Mouse (Mus musculus) testis, adult 2 months (tissue): Measurements from ENCODE around the gene Foxd3. TPM values are rescaled to one million over a fixed set of nuclear protein-coding genes. Genes with fewer than 3 reads are reported as not detected.
"Not testable (repeated sequence)": the region's sequence is repeated elsewhere in the genome, so short reads cannot be mapped to it uniquely, and the experiment has no call there.

Source experiments
- H3K27ac ChIP-seq: fragments of 200-500 bp; 2 replicates; pipeline ENCODE4 v1.5.1; 2012; ENCODE audit warnings: low read depth, low read length; ENCODE audit not compliant: control insufficient read depth, insufficient read depth
- H3K27me3 ChIP-seq: fragments of 200-500 bp; 2 replicates; pipeline ENCODE4 v1.6.1; 2012; ENCODE audit warnings: mild to moderate bottlenecking, low read length, moderate library complexity; ENCODE audit not compliant: control insufficient read depth, insufficient read depth
- H3K36me3 ChIP-seq: fragments of 200-500 bp; 2 replicates; pipeline ENCODE4 v1.6.1; 2012; ENCODE audit warnings: mild to moderate bottlenecking, low read length; ENCODE audit not compliant: control insufficient read depth, insufficient read depth
- H3K4me1 ChIP-seq: fragments of 200-500 bp; 2 replicates; pipeline ENCODE4 v1.6.1; 2012; ENCODE audit warnings: low read length; ENCODE audit not compliant: control insufficient read depth, insufficient read depth
- H3K4me3 ChIP-seq: fragments of 200-500 bp; 2 replicates; pipeline ENCODE4 v1.5.1; 2012; ENCODE audit warnings: low read depth, mild to moderate bottlenecking, low read length, moderate library complexity, mixed read lengths; ENCODE audit not compliant: control insufficient read depth
- CTCF ChIP-seq: fragments of 200-500 bp; IDR thresholded peaks from 2 replicates; pipeline ENCODE4 v1.5.1; 2012; ENCODE audit warnings: low read depth, mild to moderate bottlenecking, inconsistent platforms, low read length, moderate library complexity; ENCODE audit not compliant: control insufficient read depth, insufficient read depth, insufficient replicate concordance
- POLR2A ChIP-seq: fragments of 200-500 bp; IDR thresholded peaks from 2 replicates; pipeline ENCODE4 v1.6.1; 2012; ENCODE audit warnings: low read depth, mild to moderate bottlenecking, inconsistent platforms, low read length, moderate library complexity; ENCODE audit not compliant: control insufficient read depth
- polyA plus RNA-seq: library from polyadenylated mRNA; depleted of rRNA; stranded (reverse); fragments of >200 nt; gene quantifications from 2 replicates; pipeline ENCODE4 v1.2.3, GENCODE M21; 2012; rRNA removed

Foxd3 gene
- not detected in 2 replicates for polyA plus RNA-seq

DNA sequence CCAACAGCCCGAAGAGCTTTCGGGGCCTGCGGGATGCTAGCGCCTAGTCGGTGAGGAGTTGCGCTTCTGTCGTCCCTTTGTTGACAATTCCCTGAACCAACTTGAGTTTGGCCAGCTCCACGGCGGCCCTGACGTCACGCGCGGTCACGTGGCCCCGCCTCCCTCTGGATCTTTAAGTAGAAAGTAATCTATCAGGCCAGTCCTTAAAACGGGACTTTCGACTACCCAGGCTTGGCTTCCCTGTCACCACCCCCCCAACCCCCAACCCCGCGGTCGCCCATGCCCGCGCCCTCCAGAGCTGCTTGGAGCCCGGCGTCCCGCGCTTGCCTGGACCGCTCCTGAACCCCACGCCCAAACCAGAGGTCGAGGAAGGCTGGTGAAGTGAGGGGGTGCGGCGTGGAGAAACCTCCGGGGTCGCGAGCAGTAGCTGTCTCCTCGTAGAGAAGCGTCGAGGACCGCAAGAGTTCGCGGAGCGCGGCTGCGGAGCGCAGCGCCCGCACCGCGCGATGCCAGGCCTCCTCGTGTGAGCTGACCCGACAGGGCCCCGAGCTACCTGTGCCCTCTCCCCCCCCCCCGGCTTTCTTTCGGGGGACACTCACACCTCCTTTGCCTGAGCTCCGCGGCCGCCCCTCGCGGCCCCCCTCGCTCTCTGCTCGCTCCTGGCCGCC is at the start of gene Foxd3:
Foxd3 (plus strand) TSS at position 363 of the 668 bp plus-strand sequence.
- Histone ChIP-seq H3K27me3 (peaks cover 7% of the 10 kb centered on the region), H3K27ac (no peak within 1 kb of the TSS), H3K36me3 (no peaks in the 10 kb centered on the region), H3K4me3 (peak within 1 kb of the TSS; percentile 0), H3K4me1 (peaks cover 11% of the 10 kb centered on the region)
- TF ChIP-seq CTCF (no peak), POLR2A (no peak)

GRCm38 (mm10) chr4:99612156-99612555 is 43.9 kb upstream of the Foxd3 start:
- H3K36me3 ChIP-seq: no peaks in the 10 kb centered on the region
- H3K4me3 ChIP-seq: no peak overlapping the region
- H3K27me3 ChIP-seq: no peaks in the 10 kb centered on the region
- H3K4me1 ChIP-seq: no peaks in the 10 kb centered on the region
- H3K27ac ChIP-seq: no peak overlapping the region
- TF ChIP-seq CTCF (no peak), POLR2A (no peak)

DNA sequence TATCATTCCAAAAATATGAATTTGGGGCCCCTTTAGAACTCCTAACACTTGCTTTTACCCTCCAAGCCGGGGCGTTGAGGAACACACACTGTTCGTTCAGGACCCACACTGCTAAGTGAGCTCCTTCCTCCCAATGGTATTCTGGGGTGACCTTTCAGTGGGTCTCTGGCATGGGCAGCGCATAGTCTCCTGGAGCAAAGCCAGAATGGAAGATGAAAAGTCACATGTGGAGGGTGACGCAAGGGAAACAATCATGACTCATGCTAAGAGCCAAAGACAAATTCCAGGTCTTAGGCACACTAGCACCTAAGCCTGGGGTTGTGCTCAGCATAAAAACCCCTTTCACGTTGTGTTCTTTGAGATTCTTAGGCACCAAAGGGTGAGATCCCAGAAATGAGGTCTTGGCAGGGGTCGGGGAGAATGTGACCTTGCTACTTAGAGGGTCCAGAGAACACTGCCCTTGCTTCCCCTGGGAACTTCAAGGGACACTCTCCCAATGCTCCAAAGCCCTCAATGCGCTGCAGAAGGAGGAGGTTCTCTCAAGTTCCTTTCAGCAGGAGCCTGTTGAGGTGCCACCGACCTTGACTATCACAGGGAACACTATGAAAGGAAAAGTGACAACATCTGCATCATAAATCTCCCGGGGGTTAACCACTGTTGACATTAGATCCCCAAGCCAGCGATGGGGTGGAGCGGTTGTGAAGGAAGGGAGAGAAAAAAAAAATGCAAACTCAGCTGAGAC is 43.3 kb upstream of the Foxd3 start:
- Histone ChIP-seq H3K36me3 (no peaks in the 10 kb centered on the region), H3K27ac (no peak overlapping the region), H3K4me1 (no peaks in the 10 kb centered on the region), H3K27me3 (no peaks in the 10 kb centered on the region), H3K4me3 (no peak overlapping the region)
- TF ChIP-seq CTCF (no peak), POLR2A (no peak)

- H3K4me3 ChIP-seq: no peak overlapping the region
- H3K27me3 ChIP-seq: no peaks in the 10 kb centered on the region
- H3K4me1 ChIP-seq: no peaks in the 10 kb centered on the region
- TF ChIP-seq CTCF: no peak
- TF ChIP-seq POLR2A: no peak
- no peak overlapping the region for H3K27ac ChIP-seq
- H3K36me3 ChIP-seq: no peaks in the 10 kb centered on the region
Observed at GRCm38 (mm10) chr4:99626047-99626844, 29.9 kb upstream of the Foxd3 start.

- Histone ChIP-seq H3K4me3 (no peak overlapping the region), H3K27me3 (no peaks in the 10 kb centered on the region), H3K4me1 (no peaks in the 10 kb centered on the region), H3K27ac (no peak overlapping the region), H3K36me3 (no peaks in the 10 kb centered on the region)
- TF ChIP-seq CTCF (no peak), POLR2A (no peak)
Observed at GRCm38 (mm10) chr4:99627057-99627456, 29.0 kb upstream of the Foxd3 start.

GRCm38 (mm10) chr4:99636038-99636437 is 20.1 kb upstream of the Foxd3 start:
- H3K36me3 ChIP-seq: no peaks in the 10 kb centered on the region
- H3K27me3 ChIP-seq: no peaks in the 10 kb centered on the region
- H3K4me1 ChIP-seq: no peaks in the 10 kb centered on the region
- no peak for TF ChIP-seq CTCF
- TF ChIP-seq POLR2A: no peak
- no peak overlapping the region for H3K27ac ChIP-seq
- H3K4me3 ChIP-seq: no peak overlapping the region

- H3K4me1 ChIP-seq: no peaks in the 10 kb centered on the region
- no peaks in the 10 kb centered on the region for H3K27me3 ChIP-seq
- no peaks in the 10 kb centered on the region for H3K36me3 ChIP-seq
- H3K4me3 ChIP-seq: no peak overlapping the region
- TF ChIP-seq CTCF: no peak
- TF ChIP-seq POLR2A: no peak
- H3K27ac ChIP-seq: no peak overlapping the region
Observed at GRCm38 (mm10) chr4:99636711-99637110, 19.4 kb upstream of the Foxd3 start.

- not testable (repeated sequence) for H3K27me3 ChIP-seq, H3K36me3 ChIP-seq, H3K4me3 ChIP-seq, H3K4me1 ChIP-seq, H3K27ac ChIP-seq
Observed at GRCm38 (mm10) chr4:99640619-99641018, 15.5 kb upstream of the Foxd3 start.
